Mouse (Mus musculus) MEL (cell line): ENCODE measurements around the gene Insl5. TPM values are rescaled to one million over a fixed set of nuclear protein-coding genes. Genes with fewer than 3 reads are reported as not detected.

Source experiments
- DNase-seq: peaks from one replicate; pipeline ENCODE4 v3.0.0; 2011; ENCODE audit warnings: low read depth, low spot score
- H3K27ac ChIP-seq: 2 replicates; pipeline ENCODE4 v1.5.1; 2012; ENCODE audit warnings: low read depth, mild to moderate bottlenecking, control low read depth, low read length, moderate library complexity; ENCODE audit not compliant: control insufficient read depth
- H3K27me3 ChIP-seq, 2 experiments: fragments of 150-350 bp in 1 of 2; sonication (generic) in 1 of 2; 2 replicates each; pipeline ENCODE4 v1.6.1; 2012; ENCODE audit warnings: low read length in 2 of 2, mild to moderate bottlenecking in 2 of 2, improper control_type of control experiment in 1 of 2, moderate library complexity in 1 of 2; ENCODE audit not compliant: insufficient read depth in 2 of 2, control insufficient read depth in 1 of 2
- H3K36me3 ChIP-seq, 2 experiments: 2 replicates each; pipeline ENCODE4 v1.6.1; 2012 to 2014; ENCODE audit warnings: low read length in 2 of 2, improper control_type of control experiment in 1 of 2, inconsistent platforms in 1 of 2, mild to moderate bottlenecking in 1 of 2; ENCODE audit not compliant: insufficient read depth in 2 of 2, control insufficient read depth in 1 of 2
- H3K4me1 ChIP-seq, 2 experiments: fragments of 150-350 bp in 1 of 2; sonication (generic) in 1 of 2; 2 replicates each; pipeline ENCODE4 v1.6.1; 2012; ENCODE audit warnings: low read length in 2 of 2, improper control_type of control experiment in 1 of 2, mild to moderate bottlenecking in 1 of 2; ENCODE audit not compliant: insufficient read depth in 2 of 2, control insufficient read depth in 1 of 2
- H3K4me3 ChIP-seq, 2 experiments: fragments of 150-350 bp in 1 of 2; sonication (generic) in 1 of 2; 2 replicates each; pipeline ENCODE4 v1.5.1; 2012; ENCODE audit warnings: low read depth in 2 of 2, low read length in 2 of 2, mild to moderate bottlenecking in 2 of 2, moderate library complexity in 2 of 2, control low read depth in 1 of 2, improper control_type of control experiment in 1 of 2; ENCODE audit not compliant: control insufficient read depth in 1 of 2, insufficient read depth in 1 of 2
- H3K79me2 ChIP-seq: 2 replicates; pipeline ENCODE4 v1.6.1; 2012; ENCODE audit warnings: mild to moderate bottlenecking, low read length, moderate library complexity; ENCODE audit not compliant: control insufficient read depth, poor library complexity, insufficient read depth
- H3K9ac ChIP-seq: 2 replicates; pipeline ENCODE4 v1.6.1; 2012; ENCODE audit warnings: low read depth, mild to moderate bottlenecking, control low read depth, low read length, moderate library complexity; ENCODE audit not compliant: control insufficient read depth, poor library complexity, severe bottlenecking
- H3K9me3 ChIP-seq: fragments of 150-350 bp; sonication (generic); replicated peaks from 2 replicates; pipeline ENCODE4 v1.6.1; 2012; ENCODE audit warnings: mild to moderate bottlenecking, low read length, improper control_type of control experiment, moderate library complexity; ENCODE audit not compliant: insufficient read depth
- CHD1 ChIP-seq: IDR thresholded peaks from 2 replicates; pipeline ENCODE4 v1.6.1; 2012; ENCODE audit warnings: low read depth, mild to moderate bottlenecking, inconsistent platforms, low read length, improper control_type of control experiment
- EP300 ChIP-seq, 2 experiments: IDR thresholded peaks; 2 replicates each; pipeline ENCODE4 v1.6.1; 2011; ENCODE audit warnings: improper control_type of control experiment in 2 of 2, low read length in 2 of 2, low read depth in 1 of 2, mild to moderate bottlenecking in 1 of 2
- ETS1 ChIP-seq: IDR thresholded peaks from 2 replicates; pipeline ENCODE4 v1.6.1; 2012; ENCODE audit warnings: low read depth, mild to moderate bottlenecking, inconsistent platforms, low read length, improper control_type of control experiment, moderate library complexity
- GABPA ChIP-seq: IDR thresholded peaks from 2 replicates; pipeline ENCODE4 v1.6.1; 2012; ENCODE audit warnings: low read depth, mild to moderate bottlenecking, inconsistent platforms, low read length, improper control_type of control experiment, moderate library complexity
- JUND ChIP-seq: IDR thresholded peaks from 2 replicates; pipeline ENCODE4 v1.6.1; 2011; ENCODE audit warnings: low read depth, mild to moderate bottlenecking, improper control_type of control experiment, low read length
- KAT2A ChIP-seq: conservative IDR thresholded peaks from 2 replicates; pipeline ENCODE4 v1.6.1; 2012; ENCODE audit warnings: low read depth, low read length, improper control_type of control experiment, inconsistent platforms
- MAFK ChIP-seq: IDR thresholded peaks from 2 replicates; pipeline ENCODE4 v1.6.1; 2011; ENCODE audit warnings: low read depth, mild to moderate bottlenecking, low read length, improper control_type of control experiment, borderline replicate concordance
- MAX ChIP-seq: IDR thresholded peaks from 2 replicates; pipeline ENCODE4 v1.6.1; 2011; ENCODE audit warnings: low read length, improper control_type of control experiment
- MAZ ChIP-seq: IDR thresholded peaks from 2 replicates; pipeline ENCODE4 v1.6.1; 2012; ENCODE audit warnings: low read depth, mild to moderate bottlenecking, inconsistent platforms, low read length, improper control_type of control experiment
- MYC ChIP-seq: IDR thresholded peaks from 2 replicates; pipeline ENCODE4 v1.6.1; 2011; ENCODE audit warnings: low read depth, mild to moderate bottlenecking, low read length, improper control_type of control experiment, moderate library complexity
- POLR2A ChIP-seq, 2 experiments: IDR thresholded peaks; 2 replicates each; pipeline ENCODE4 v1.6.1; 2011 to 2012; ENCODE audit warnings: low read length in 2 of 2, mild to moderate bottlenecking in 2 of 2, control low read depth in 1 of 2, improper control_type of control experiment in 1 of 2, low read depth in 1 of 2, moderate library complexity in 1 of 2; ENCODE audit not compliant: control insufficient read depth in 1 of 2, insufficient read depth in 1 of 2, poor library complexity in 1 of 2
- RAD21 ChIP-seq: IDR thresholded peaks from 2 replicates; pipeline ENCODE4 v1.6.1; 2011; ENCODE audit warnings: mild to moderate bottlenecking, low read depth, low read length, improper control_type of control experiment
- RCOR1 ChIP-seq: IDR thresholded peaks from 2 replicates; pipeline ENCODE4 v1.6.1; 2012; ENCODE audit warnings: low read depth, mild to moderate bottlenecking, inconsistent platforms, low read length, improper control_type of control experiment
- SIN3A ChIP-seq: IDR thresholded peaks from 2 replicates; pipeline ENCODE4 v1.6.1; 2012; ENCODE audit warnings: low read length, improper control_type of control experiment, inconsistent platforms
- SMC3 ChIP-seq: IDR thresholded peaks from 2 replicates; pipeline ENCODE4 v1.6.1; 2011; ENCODE audit warnings: low read depth, low read length, improper control_type of control experiment
- TAL1 ChIP-seq: IDR thresholded peaks from 2 replicates; pipeline ENCODE4 v1.6.1; 2012; ENCODE audit warnings: mild to moderate bottlenecking, inconsistent platforms, low read length, moderate library complexity, mixed read lengths
- TBP ChIP-seq: IDR thresholded peaks from 2 replicates; pipeline ENCODE4 v1.8.0; 2011; ENCODE audit warnings: low read depth, low read length, improper control_type of control experiment
- UBTF ChIP-seq: IDR thresholded peaks from 2 replicates; pipeline ENCODE4 v1.6.1; 2012; ENCODE audit warnings: low read depth, mild to moderate bottlenecking, inconsistent platforms, low read length, improper control_type of control experiment, moderate library complexity, borderline replicate concordance; ENCODE audit not compliant: insufficient read depth
- USF1 ChIP-seq: IDR thresholded peaks from 2 replicates; pipeline ENCODE4 v1.6.1; 2014; ENCODE audit warnings: low read depth, mild to moderate bottlenecking, inconsistent platforms, low read length, improper control_type of control experiment, moderate library complexity
- USF2 ChIP-seq, 2 experiments: IDR thresholded peaks; 2 replicates each; pipeline ENCODE4 v1.6.1; 2011 to 2012; ENCODE audit warnings: improper control_type of control experiment in 2 of 2, low read length in 2 of 2, borderline replicate concordance in 1 of 2, inconsistent platforms in 1 of 2, low read depth in 1 of 2, mild to moderate bottlenecking in 1 of 2; ENCODE audit not compliant: insufficient read depth in 1 of 2
- ZC3H11A ChIP-seq: IDR thresholded peaks from 2 replicates; pipeline ENCODE4 v1.6.1; 2012; ENCODE audit warnings: low read depth, mild to moderate bottlenecking, inconsistent platforms, low read length, improper control_type of control experiment
- ZMIZ1 ChIP-seq: IDR thresholded peaks from 2 replicates; pipeline ENCODE4 v1.6.1; 2012; ENCODE audit warnings: low read depth, mild to moderate bottlenecking, inconsistent platforms, low read length, improper control_type of control experiment, moderate library complexity
- ZNF384 ChIP-seq: IDR thresholded peaks from 2 replicates; pipeline ENCODE4 v1.6.1; 2012; ENCODE audit warnings: low read depth, mild to moderate bottlenecking, inconsistent platforms, low read length, improper control_type of control experiment
- polyA plus RNA-seq, 2 experiments: library from polyadenylated mRNA; stranded (reverse) in 1 of 2; unstranded in 1 of 2; fragments of >175 nt in 1 of 2; fragments of >200 nt in 1 of 2; gene quantifications; 2 replicates each; pipeline versions ENCODE4 v1.2.1 to v1.2.4; 2012; ENCODE audit warnings: low replicate concordance in 2 of 2, low read depth in 1 of 2; ENCODE audit not compliant: insufficient read length in 2 of 2, insufficient read depth in 1 of 2, missing spikeins in 1 of 2
- total RNA-seq: library from RNA; depleted of rRNA; stranded (reverse); fragments of 300-350 nt; gene quantifications from 2 replicates; pipeline ENCODE4 v1.2.3, GENCODE M21; 2012

Insl5 gene
- total and polyA plus RNA-seq, 3 experiments, result not detected

DNA sequence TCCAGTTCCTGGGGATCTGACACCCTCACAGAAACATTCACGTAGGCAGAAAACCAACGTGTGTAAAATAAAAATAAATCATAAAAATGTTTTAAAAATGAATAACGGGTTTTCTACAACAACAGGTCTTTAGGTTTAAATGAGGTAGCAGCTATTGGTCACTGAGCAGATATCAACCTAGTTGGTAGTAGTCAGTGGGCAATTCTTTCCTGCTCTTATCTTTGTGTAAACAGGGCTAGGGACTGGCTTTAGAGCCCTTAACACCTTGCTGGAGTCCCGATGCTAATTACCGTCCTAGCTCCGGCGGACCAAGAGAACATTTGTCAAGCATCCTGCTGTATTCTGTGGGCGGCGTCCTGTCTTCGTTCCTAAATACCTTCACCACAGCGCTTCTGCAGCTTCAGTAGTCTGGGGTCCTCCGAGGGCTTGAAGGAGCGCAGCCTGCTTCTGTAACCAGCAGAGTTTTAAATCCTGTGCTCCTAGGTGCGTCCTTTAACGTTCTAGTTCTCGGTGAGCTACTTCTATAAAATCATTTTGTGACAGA lies 48.8 kb downstream of the Insl5 start:
- no peaks in the 10 kb centered on the region for H3K9me3 ChIP-seq
- no peaks in the 10 kb centered on the region for H3K79me2 ChIP-seq
- no peak overlapping the region for H3K9ac ChIP-seq
- H3K4me3 ChIP-seq, result no peak overlapping the region
- H3K27me3 ChIP-seq, result no peaks in the 10 kb centered on the region; a peak in 1 of 4 replicates
- no peaks in the 10 kb centered on the region for H3K4me1 ChIP-seq
- TF ChIP-seq CHD1, result no peak
- TF ChIP-seq SMC3, result no peak
- no peak for TF ChIP-seq MAX
- TF ChIP-seq TAL1, result no peak
- no peak for TF ChIP-seq GABPA
- no peak for TF ChIP-seq ZNF384
- no peak for TF ChIP-seq UBTF
- no peak for TF ChIP-seq SIN3A
- TF ChIP-seq RAD21, result no peak
- no peak for TF ChIP-seq KAT2A
- TF ChIP-seq ETS1, result no peak
- no peak for TF ChIP-seq ZMIZ1
- TF ChIP-seq RCOR1, result no peak
- TF ChIP-seq EP300 (IDR thresholded peaks at IDR 0.05; ENCODE audit: low read depth in 1 of 2, low read length in 2 of 2), result no peak
- no peak for TF ChIP-seq MAFK
- TF ChIP-seq JUND, result no peak
- TF ChIP-seq MYC, result no peak
- no peak for TF ChIP-seq USF1
- TF ChIP-seq ZC3H11A, result no peak
- DNase-seq, result no peak
- H3K36me3 ChIP-seq, result no peaks in the 10 kb centered on the region
- H3K27ac ChIP-seq, result no peak overlapping the region

DNA sequence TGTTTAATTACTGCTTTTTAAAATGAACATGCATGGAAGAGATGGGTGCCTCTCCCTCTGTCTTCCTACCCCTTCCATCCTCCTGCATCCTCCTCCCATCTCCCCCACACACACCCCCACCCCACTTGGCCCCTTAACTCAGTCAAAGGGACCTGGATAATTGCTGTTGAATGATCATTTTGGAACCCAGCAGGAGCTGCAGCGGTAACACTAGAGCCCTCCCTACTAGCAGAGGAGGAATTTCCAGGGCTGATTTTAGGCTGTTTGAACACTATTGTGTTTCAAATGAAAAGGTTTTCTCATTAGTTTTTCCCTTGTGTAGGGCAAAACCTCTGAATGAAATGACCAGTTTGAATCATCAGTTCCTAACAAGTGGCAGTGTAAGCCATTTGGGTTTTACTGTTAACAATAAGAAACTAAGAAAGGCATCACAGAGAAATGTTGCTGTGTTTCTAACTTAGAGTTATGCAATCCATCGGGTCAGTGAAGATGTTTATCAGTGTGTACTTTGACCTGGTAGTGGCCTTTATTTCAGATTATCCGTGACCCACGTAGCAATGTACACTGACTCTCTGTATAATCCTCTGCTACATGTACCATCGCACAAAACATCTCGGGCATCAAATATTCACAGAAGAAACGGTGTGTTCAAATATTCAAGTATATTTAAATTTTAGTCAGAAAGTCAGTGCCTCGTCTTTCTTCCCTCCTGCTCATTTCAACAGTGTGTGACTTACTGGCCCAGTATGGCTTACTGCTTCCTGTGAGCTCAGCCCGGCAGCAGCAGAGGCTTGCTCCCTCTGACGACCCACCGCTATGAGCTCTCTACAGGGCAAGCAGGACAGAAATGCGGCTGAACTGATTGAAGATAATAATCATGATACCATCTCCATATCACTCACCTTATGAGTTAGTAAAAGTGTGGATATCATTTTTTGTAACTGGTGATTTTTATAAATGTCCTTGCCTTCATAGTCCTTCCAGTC lies 50.1 kb downstream of the Insl5 start:
- H3K27me3 ChIP-seq, result no peaks in the 10 kb centered on the region; a peak in 1 of 4 replicates
- TF ChIP-seq KAT2A (no peak), USF2 (IDR thresholded peaks at IDR 0.05; ENCODE audit: borderline replicate concordance in 1 of 2, insufficient read depth in 1 of 2, low read depth in 1 of 2, low read length in 2 of 2) (no peak), USF1 (no peak), RCOR1 (no peak), TBP (no peak), MAZ (no peak), POLR2A (IDR thresholded peaks at IDR 0.05; ENCODE audit: control insufficient read depth in 1 of 2, insufficient read depth in 1 of 2, low read depth in 1 of 2, low read length in 2 of 2, poor library complexity in 1 of 2) (no peak), MAX (no peak)

More for the DNA sequence above, 50.1 kb downstream of the Insl5 start:
- H3K79me2 ChIP-seq, result no peaks in the 10 kb centered on the region
- no peaks in the 10 kb centered on the region for H3K4me1 ChIP-seq
- no peak overlapping the region for H3K4me3 ChIP-seq
- H3K36me3 ChIP-seq, result no peaks in the 10 kb centered on the region
- no peak overlapping the region for H3K27ac ChIP-seq
- no peak overlapping the region for H3K9ac ChIP-seq
- DNase-seq, result no peak
- no peaks in the 10 kb centered on the region for H3K9me3 ChIP-seq
